Mouse (Mus musculus) ES-E14 (cell line): ENCODE results near the gene Als2.

Source experiments
- CHD2 ChIP-seq: IDR thresholded peaks from 2 replicates; pipeline ENCODE4 v1.6.1; 2014; ENCODE audit warnings: mild to moderate bottlenecking, low read depth, low read length, inconsistent platforms
- HCFC1 ChIP-seq: IDR thresholded peaks from 2 replicates; pipeline ENCODE4 v1.6.1; 2012; ENCODE audit warnings: low read length, inconsistent platforms, borderline replicate concordance; ENCODE audit not compliant: insufficient read depth
- MAFK ChIP-seq: IDR thresholded peaks from 2 replicates; pipeline ENCODE4 v1.6.1; 2014; ENCODE audit warnings: mild to moderate bottlenecking, low read depth, low read length, inconsistent platforms; ENCODE audit not compliant: insufficient read depth
- ZC3H11A ChIP-seq: IDR thresholded peaks from 2 replicates; pipeline ENCODE4 v1.6.1; 2012; ENCODE audit warnings: low read depth, mild to moderate bottlenecking, inconsistent platforms, low read length, borderline replicate concordance
- ZNF384 ChIP-seq: IDR thresholded peaks from 2 replicates; pipeline ENCODE4 v1.6.1; 2012; ENCODE audit warnings: low read depth, low read length, inconsistent platforms

GRCm38 (mm10) chr1:59201561-59201960, 35.5 kb downstream of the Als2 start:
- no peak for TF ChIP-seq ZNF384
- no peak for TF ChIP-seq MAFK
- no peak for TF ChIP-seq CHD2
- no peak for TF ChIP-seq ZC3H11A
- no peak for TF ChIP-seq HCFC1
